Comparison of ENCODE assay signal across 23 mouse cellular contexts in the genomic region with DNA sequence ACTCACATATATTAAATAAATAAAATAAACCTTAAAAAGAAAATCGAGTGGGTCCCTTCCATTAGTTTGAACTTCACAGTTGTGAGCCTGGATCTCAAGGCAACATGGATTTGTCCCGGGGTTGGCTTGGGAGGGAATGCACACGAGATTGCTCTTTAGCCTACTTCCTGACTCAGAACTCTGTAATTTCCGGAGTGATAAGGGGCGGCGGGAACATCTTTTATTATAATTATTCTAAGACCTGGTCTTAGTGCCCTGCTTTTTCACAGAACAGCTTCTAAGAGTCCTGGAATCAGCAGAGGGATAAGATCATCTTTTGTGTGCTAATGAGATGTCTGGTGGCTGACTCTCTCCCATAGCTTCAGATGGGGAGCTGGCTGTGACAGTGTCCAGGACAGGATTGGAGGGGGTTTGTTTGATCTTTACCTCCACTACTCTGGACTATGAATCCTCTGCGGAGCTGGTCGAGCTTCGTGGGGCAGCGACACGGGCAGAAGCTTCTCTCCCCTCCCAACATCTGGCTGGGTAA. TPM values are rescaled to one million over a fixed set of nuclear protein-coding genes. Genes with fewer than 3 reads are reported as not detected.
DNase-seq lines count a peak whose midpoint lies in the region; ATAC-seq and TF ChIP-seq lines count a peak whose summit lies in the region.
"Had no signal": no experiment of that assay in that cellular context is flagged by ENCODE, and none has a peak within 500 bp of the region (broad histone marks: within the 10 kb centered on the region; RNA-seq: fewer than 3 reads in every experiment).

No protein-coding gene starts in this region.

- DNase-seq in heart, adult 2 months, result peak in 1 of 2 experiments; percentile 36
- no peak for DNase-seq in heart, postnatal 4 days
- DNase-seq in kidney, adult 2 months, result peak; percentile 13
- DNase-seq in kidney, adult 8-10 months, result no peak
- DNase-seq in c-Kit-positive CD71-positive TER-119-positive erythroid progenitor cells, embryonic 14.5 days (ENCODE audit: low spot score), result no peak
- DNase-seq: adrenal gland, adult 2 months; adrenal gland, postnatal 25 days; cerebellum, adult 11 months; cerebellum, adult 8-10 months; cerebellum, postnatal 14 days; embryo, embryonic 11 days; gastrocnemius, adult 2 months; gastrocnemius, postnatal 25 days; kidney, adult 11 months had no signal

- H3K27ac ChIP-seq in heart, adult 2 months, result peak overlapping the region; percentile 70
- H3K27ac ChIP-seq in kidney, adult 2 months (ENCODE audit: insufficient read depth, low read depth, low read length), result 0 out of 2 replicates have a peak overlapping the region, but pooled peaks have one; percentile 2
- H3K27ac ChIP-seq in heart, embryonic 16.5 days (ENCODE audit: low read length), result 0 out of 2 replicates have a peak overlapping the region, but pooled peaks have one; percentile 16
- H3K27ac ChIP-seq: embryonic facial prominence, embryonic 15.5 days; forebrain, embryonic 10.5 days; gastrocnemius, adult 2 months; hindbrain, embryonic 13.5 days; hindbrain, postnatal 0 days had no signal

- H3K9ac ChIP-seq in heart, adult 2 months (ENCODE audit: low read depth, low read length), result peak overlapping the region; percentile 43
- H3K9ac ChIP-seq in heart, embryonic 16.5 days (ENCODE audit: low read length), result no peak overlapping the region
- H3K9ac ChIP-seq: embryonic facial prominence, embryonic 15.5 days; hindbrain, embryonic 13.5 days had no signal

- no peak for ATAC-seq in heart, embryonic 16.5 days (replicated peaks; ENCODE audit: extremely low read depth, insufficient read depth, low FRiP score)
- ATAC-seq: forebrain, embryonic 14.5 days; hindbrain, postnatal 0 days had no signal

- intact Hi-C loops in heart, adult 2 months (cut with DNase I), result no loop called here

- no peaks in the 10 kb centered on the region for H3K36me3 ChIP-seq in heart, adult 2 months (ENCODE audit: control insufficient read depth, insufficient read depth, low read length)
- H3K36me3 ChIP-seq in kidney, adult 2 months (ENCODE audit: control insufficient read depth, insufficient read depth, low read length), result no peaks in the 10 kb centered on the region
- H3K36me3 ChIP-seq in heart, embryonic 16.5 days (ENCODE audit: control insufficient read depth, insufficient read depth), result no peaks in the 10 kb centered on the region
- H3K36me3 ChIP-seq: embryonic facial prominence, embryonic 15.5 days; forebrain, embryonic 10.5 days; hindbrain, embryonic 13.5 days had no signal

- no peaks in the 10 kb centered on the region for H3K27me3 ChIP-seq in heart, adult 2 months (ENCODE audit: control insufficient read depth, insufficient read depth, low read length)
- no peaks in the 10 kb centered on the region for H3K27me3 ChIP-seq in kidney, adult 2 months (replicated peaks; ENCODE audit: control insufficient read depth, insufficient read depth, low read length)
- H3K27me3 ChIP-seq in heart, embryonic 16.5 days (ENCODE audit: control insufficient read depth, insufficient read depth, low read length), result no peaks in the 10 kb centered on the region
- H3K27me3 ChIP-seq: embryonic facial prominence, embryonic 15.5 days; hindbrain, embryonic 13.5 days had no signal

- peak; percentile 19; the same call in 1 of the 2 replicates for TF ChIP-seq CTCF in heart, adult 2 months (IDR thresholded peaks at IDR 0.05)
- TF ChIP-seq CTCF in kidney, adult 2 months (conservative IDR thresholded peaks at IDR 0.05; ENCODE audit: insufficient read depth, insufficient read length, low read depth, low read length), result no peak

- no peak overlapping the region for H3K4me3 ChIP-seq in heart, adult 2 months
- H3K4me3 ChIP-seq in kidney, adult 2 months (ENCODE audit: insufficient read depth, low read depth, low read length), result no peak overlapping the region
- no peak overlapping the region for H3K4me3 ChIP-seq in heart, embryonic 16.5 days (ENCODE audit: low read length)
- H3K4me3 ChIP-seq: embryonic facial prominence, embryonic 15.5 days; erythroblast, embryonic 14.5 days; forebrain, embryonic 10.5 days; gastrocnemius, adult 2 months; hindbrain, embryonic 13.5 days had no signal

- H3K4me1 ChIP-seq in heart, adult 2 months (ENCODE audit: control insufficient read depth, insufficient read depth, low read length), result peaks cover 10% of the 10 kb centered on the region
- no peaks in the 10 kb centered on the region for H3K4me1 ChIP-seq in kidney, adult 2 months (ENCODE audit: control insufficient read depth, insufficient read depth, low read length)
- H3K4me1 ChIP-seq in heart, embryonic 16.5 days (ENCODE audit: control insufficient read depth, insufficient read depth, low read length), result no peaks in the 10 kb centered on the region

- no peak overlapping the region for H3K4me2 ChIP-seq in heart, embryonic 16.5 days (ENCODE audit: low read depth, low read length)
- H3K4me2 ChIP-seq: embryonic facial prominence, embryonic 15.5 days; hindbrain, embryonic 13.5 days had no signal

- TF ChIP-seq EP300 in heart, adult 2 months (IDR thresholded peaks at IDR 0.05; ENCODE audit: insufficient read depth, low read depth, low read length), result 0 out of 2 replicates have a peak, but pooled peaks have one; percentile 19

- no peaks in the 10 kb centered on the region for H3K79me2 ChIP-seq in heart, adult 2 months (replicated peaks; ENCODE audit: control insufficient read depth, insufficient read depth, low read length)

- H3K9me3 ChIP-seq in heart, embryonic 16.5 days (replicated peaks; ENCODE audit: control insufficient read depth, low read length), result no peaks in the 10 kb centered on the region
- H3K9me3 ChIP-seq: embryonic facial prominence, embryonic 15.5 days; forebrain, embryonic 10.5 days; hindbrain, embryonic 13.5 days had no signal

- TF ChIP-seq POLR2A in heart, adult 2 months (IDR thresholded peaks at IDR 0.05; ENCODE audit: insufficient read depth, low read depth, low read length), result no peak
- TF ChIP-seq POLR2A in kidney, adult 2 months (IDR thresholded peaks at IDR 0.05; ENCODE audit: low read depth, low read length), result no peak

- WGBS in heart, adult 2 months, result 53% methylated on average over 11 of the region's 11 CpGs
- 81% methylated on average over 11 of the region's 11 CpGs for WGBS in kidney, adult 2 months
- WGBS in heart, embryonic 16.5 days, result 61% methylated on average over 11 of the region's 11 CpGs

RNA-seq across cellular contexts. Expression of a gene that starts 15.2 kb away (rescaled TPM):
- 10 to 100 TPM in 1 of 2 experiments, 1 to 10 TPM in 1; 8.0 to 10.6 TPM for total RNA-seq in heart, adult 2 months (2021)
- polyA plus RNA-seq in heart, adult 2 months (2012; rRNA removed), result 14.4 and 18.9 TPM in 2 replicates
- 10 to 100 TPM; 28.5 to 32.0 TPM for total RNA-seq in heart, postnatal 4 days (2021)
- 4.5 and 7.0 TPM in 2 replicates for polyA plus RNA-seq in kidney, adult 2 months (2012; rRNA removed)
- 8.2 and 9.8 TPM in 2 replicates for polyA plus RNA-seq in heart, embryonic 16.5 days (2015; fragmentation: Nextera tagmentation; extraction: Ambion mirVana)
- total RNA-seq: common myeloid progenitor, adult 5-6 weeks; granulocyte monocyte progenitor cell, adult 5-6 weeks had no signal
- polyA plus RNA-seq: erythroblast, embryonic 14.5 days had no signal

Comparison
In these comparisons a context has a peak if more than half of its experiments do, and no peak if none do; other contexts are left out.
1. H3K27ac ChIP-seq: peak in every context shown above with its lines; median percentile 70 in heart, adult 2 months; 16 in heart, embryonic 16.5 days; 2 in kidney, adult 2 months.